Comparison of ENCODE assay signal across 34 mouse cellular contexts in the genomic region with DNA sequence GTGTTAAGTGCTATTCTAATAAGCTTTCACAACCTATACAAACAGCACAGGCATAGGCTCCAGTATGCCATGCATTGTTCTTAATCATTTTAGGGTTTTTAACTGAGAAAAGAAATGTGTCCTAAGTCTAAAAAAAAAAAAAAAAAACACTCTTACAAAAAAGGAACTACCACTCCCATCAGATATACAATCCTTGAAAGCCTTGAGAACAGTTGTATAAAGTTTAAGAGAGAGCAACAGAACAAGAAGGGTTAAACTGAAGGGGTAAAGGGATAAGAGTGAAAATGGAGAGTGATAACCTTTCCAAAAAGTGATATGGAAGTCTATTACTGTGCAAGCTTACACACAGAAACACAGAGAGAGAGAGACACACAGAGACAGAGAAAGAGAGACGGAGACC.
"Had no signal": no experiment of that assay in that cellular context is flagged by ENCODE, and none has a peak within 500 bp of the region (broad histone marks: within the 10 kb centered on the region; RNA-seq: fewer than 3 reads in every experiment).

No protein-coding gene starts in this region.

- ATAC-seq: hindbrain, embryonic 16.5 days; hindbrain, postnatal 0 days; inflammation-experienced regulatory T-cells, adult 6 months; intestine, embryonic 15.5 days; intestine, embryonic 16.5 days; intestine, postnatal 0 days had no signal

- H3K27me3 ChIP-seq: heart, embryonic 12.5 days; heart, embryonic 13.5 days; heart, embryonic 15.5 days; hindbrain, embryonic 12.5 days; hindbrain, embryonic 13.5 days; hindbrain, embryonic 15.5 days; intestine, embryonic 15.5 days; kidney, embryonic 15.5 days had no signal

- H3K36me3 ChIP-seq: heart, embryonic 12.5 days; heart, embryonic 13.5 days; heart, embryonic 15.5 days; hindbrain, embryonic 12.5 days; hindbrain, embryonic 13.5 days; hindbrain, embryonic 15.5 days; intestine, embryonic 15.5 days; kidney, embryonic 15.5 days had no signal

- H3K9me3 ChIP-seq: heart, embryonic 12.5 days; heart, embryonic 13.5 days; heart, embryonic 15.5 days; hindbrain, embryonic 10.5 days; hindbrain, embryonic 12.5 days; hindbrain, embryonic 13.5 days; hindbrain, embryonic 15.5 days; intestine, embryonic 15.5 days; kidney, embryonic 15.5 days had no signal

- H3K4me2 ChIP-seq: heart, embryonic 12.5 days; heart, embryonic 13.5 days; heart, embryonic 15.5 days; hindbrain, embryonic 12.5 days; hindbrain, embryonic 13.5 days; hindbrain, embryonic 14.5 days; hindbrain, embryonic 15.5 days; intestine, embryonic 15.5 days; kidney, embryonic 15.5 days had no signal

- H3K27ac ChIP-seq: heart, embryonic 13.5 days; hindbrain, embryonic 10.5 days; hindbrain, embryonic 12.5 days; hindbrain, embryonic 13.5 days; hindbrain, embryonic 14.5 days; hindbrain, embryonic 15.5 days; hindbrain, postnatal 0 days; intestine, embryonic 15.5 days; kidney, embryonic 15.5 days; kidney, postnatal 0 days; layer of hippocampus, adult 2 months; left cerebral cortex, adult 2 months had no signal

- H3K4me3 ChIP-seq: heart, embryonic 12.5 days; heart, embryonic 13.5 days; heart, embryonic 15.5 days; hindbrain, embryonic 10.5 days; hindbrain, embryonic 12.5 days; hindbrain, embryonic 13.5 days; hindbrain, embryonic 15.5 days; intestine, embryonic 15.5 days; kidney, embryonic 15.5 days; layer of hippocampus, adult 2 months; left cerebral cortex, adult 2 months had no signal

- DNase-seq: heart, postnatal 10 days; heart, postnatal 14 days; heart, postnatal 36 days; heart, postnatal 4 days; kidney, adult 11 months; kidney, adult 18-20 months; kidney, adult 2 months; kidney, adult 8-10 months; kidney, adult 9 months; kidney, postnatal 10 days; kidney, postnatal 14 days; kidney, postnatal 25 days; kidney, postnatal 36 days; kidney, postnatal 4 days; layer of hippocampus, adult 9-11 months; layer of hippocampus, postnatal 36 days had no signal

- H3K9ac ChIP-seq: heart, embryonic 12.5 days; heart, embryonic 13.5 days; heart, embryonic 15.5 days; hindbrain, embryonic 12.5 days; hindbrain, embryonic 13.5 days; hindbrain, embryonic 14.5 days; hindbrain, embryonic 15.5 days; intestine, embryonic 15.5 days; kidney, embryonic 15.5 days had no signal
